Mouse (Mus musculus) forebrain, embryonic 16.5 days (tissue): Measurements from ENCODE around the gene Gm20388. TPM values are rescaled to one million over a fixed set of nuclear protein-coding genes. Genes with fewer than 3 reads are reported as not detected.

Source experiments
- ATAC-seq: fragments of 200-750 bp; cut with Nextera tagmentation; 2 replicates; pipeline ENCODE4 v1.8.0; 2017; ENCODE audit warnings: mild to moderate bottlenecking, moderate library complexity
- H3K27ac ChIP-seq: fragments of 300-500 bp; sonication (generic); 2 replicates; pipeline ENCODE4 v1.5.1; 2014; ENCODE audit warnings: low read length, control low read depth
- H3K27me3 ChIP-seq: fragments of 300-500 bp; sonication (generic); replicated peaks from 2 replicates; pipeline ENCODE4 v1.6.1; 2014; ENCODE audit warnings: low read length; ENCODE audit not compliant: control insufficient read depth, insufficient read depth
- H3K36me3 ChIP-seq: fragments of 300-500 bp; sonication (generic); 2 replicates; pipeline ENCODE4 v1.6.1; 2014; ENCODE audit not compliant: control insufficient read depth, insufficient read depth
- H3K4me1 ChIP-seq: fragments of 300-500 bp; sonication (generic); replicated peaks from 2 replicates; pipeline ENCODE4 v1.6.1; 2014; ENCODE audit warnings: low read length; ENCODE audit not compliant: control insufficient read depth, insufficient read depth
- H3K4me2 ChIP-seq: fragments of 300-500 bp; sonication (generic); 2 replicates; pipeline ENCODE4 v1.6.1; 2014; ENCODE audit warnings: mild to moderate bottlenecking, low read length, control low read depth
- H3K4me3 ChIP-seq: fragments of 300-500 bp; sonication (generic); replicated peaks from 2 replicates; pipeline ENCODE4 v1.5.1; 2014; ENCODE audit warnings: mild to moderate bottlenecking, low read length, control low read depth
- H3K9ac ChIP-seq: fragments of 300-500 bp; sonication (generic); replicated peaks from 2 replicates; pipeline ENCODE4 v1.6.1; 2014; ENCODE audit warnings: low read depth, low read length, control low read depth
- H3K9me3 ChIP-seq: fragments of 300-500 bp; sonication (generic); 2 replicates; pipeline ENCODE4 v1.6.1; 2016; ENCODE audit warnings: low read length; ENCODE audit not compliant: control insufficient read depth
- WGBS: fragments of 180-500 bp; shearing (Covaris S2); extraction: QIAGEN DNeasy Blood & Tissue Kit; methylation state at CpG from one replicate; pipeline ENCODE4 v1.1.7; 2014; 5-methylcytosine and 5-hydroxymethylcytosine counted together
- polyA plus RNA-seq: library from polyadenylated mRNA; unstranded; fragments of >200 nt; fragmentation: Nextera tagmentation; extraction: Ambion mirVana; gene quantifications from 2 replicates; pipeline ENCODE4 v1.2.1, GENCODE M21; 2015

Gm20388 gene
- polyA plus RNA-seq, 1 experiment from 2014 or later = 4.7 TPM

DNA sequence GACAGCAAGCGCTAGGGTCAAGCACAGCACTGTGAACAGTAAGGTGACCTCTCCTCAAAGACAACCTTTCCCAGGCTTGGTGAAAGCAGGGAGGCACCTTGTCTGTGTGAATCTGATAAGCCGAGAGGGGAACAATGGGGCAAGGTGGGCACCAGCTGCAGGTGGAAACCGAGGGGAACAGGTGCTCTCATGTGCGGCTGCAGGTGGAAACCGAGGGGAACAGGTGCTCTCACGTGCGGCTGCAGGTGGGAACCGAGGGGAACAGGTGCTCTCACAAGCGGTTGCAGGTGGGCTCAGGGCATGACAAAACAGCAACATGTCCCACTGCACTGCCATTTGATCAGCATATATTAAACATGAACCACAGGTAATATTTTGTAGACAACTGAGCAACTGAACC, 1986.6 kb downstream of the Gm20388 start:
- ATAC-seq = no peak
- WGBS = 82% methylated on average over 9 of the region's 9 CpGs
- H3K9ac ChIP-seq = peak overlapping the region; percentile 45; the same call in 1 of the 2 replicates
- H3K27ac ChIP-seq = peak overlapping the region; percentile 91
- no peak overlapping the region for H3K4me2 ChIP-seq
- no peaks in the 10 kb centered on the region for H3K36me3 ChIP-seq
- no peaks in the 10 kb centered on the region for H3K9me3 ChIP-seq
- no peaks in the 10 kb centered on the region for H3K27me3 ChIP-seq
- H3K4me1 ChIP-seq = peaks cover 29% of the 10 kb centered on the region
- H3K4me3 ChIP-seq = no peak overlapping the region

GRCm38 (mm10) chr8:121897871-121898381, 1987.3 kb downstream of the Gm20388 start:
- Histone ChIP-seq H3K36me3 (no peaks in the 10 kb centered on the region), H3K9ac (peak overlapping the region; percentile 45), H3K27ac (peak overlapping the region; percentile 91), H3K4me1 (peaks cover 29% of the 10 kb centered on the region), H3K4me3 (no peak overlapping the region), H3K27me3 (no peaks in the 10 kb centered on the region), H3K4me2 (peak overlapping the region; percentile 25), H3K9me3 (no peaks in the 10 kb centered on the region)
- WGBS = 4% methylated on average over 7 of the region's 7 CpGs
- ATAC-seq = peak; percentile 65

DNA sequence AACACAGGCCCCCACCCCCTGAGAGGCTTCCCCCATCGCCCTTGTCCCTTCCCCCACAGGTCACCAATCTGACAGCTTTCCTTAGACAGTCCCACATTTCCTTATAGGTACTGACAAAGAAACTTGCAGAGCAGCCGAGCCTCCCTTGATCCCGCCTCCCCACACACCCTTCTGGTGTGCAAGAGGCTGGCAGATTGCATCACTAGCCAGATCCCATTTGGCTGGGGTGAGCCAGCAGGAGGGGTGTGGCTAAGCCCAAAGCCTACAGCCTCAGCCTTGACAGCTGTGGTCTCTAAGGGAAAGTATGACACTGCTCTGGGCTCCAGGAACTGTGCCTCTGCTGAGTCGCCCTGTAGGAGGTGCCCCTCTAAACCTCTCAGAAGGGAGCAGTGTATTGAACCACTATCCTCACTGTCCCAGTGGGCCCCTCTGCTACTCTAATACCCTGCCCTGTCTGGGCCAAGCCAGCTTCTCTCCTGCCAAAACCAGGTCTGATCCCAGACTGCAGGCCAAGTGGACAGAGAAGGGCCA, 1987.8 kb downstream of the Gm20388 start:
- no peaks in the 10 kb centered on the region for H3K9me3 ChIP-seq
- 8% methylated on average over 4 of the region's 4 CpGs for WGBS
- H3K4me3 ChIP-seq = no peak overlapping the region
- ATAC-seq = peak; percentile 95
- peak overlapping the region; percentile 25 for H3K4me2 ChIP-seq
- peak overlapping the region; percentile 91 for H3K27ac ChIP-seq
- peaks cover 29% of the 10 kb centered on the region for H3K4me1 ChIP-seq
- H3K36me3 ChIP-seq = no peaks in the 10 kb centered on the region
- H3K9ac ChIP-seq = peak overlapping the region; percentile 45
- no peaks in the 10 kb centered on the region for H3K27me3 ChIP-seq

DNA sequence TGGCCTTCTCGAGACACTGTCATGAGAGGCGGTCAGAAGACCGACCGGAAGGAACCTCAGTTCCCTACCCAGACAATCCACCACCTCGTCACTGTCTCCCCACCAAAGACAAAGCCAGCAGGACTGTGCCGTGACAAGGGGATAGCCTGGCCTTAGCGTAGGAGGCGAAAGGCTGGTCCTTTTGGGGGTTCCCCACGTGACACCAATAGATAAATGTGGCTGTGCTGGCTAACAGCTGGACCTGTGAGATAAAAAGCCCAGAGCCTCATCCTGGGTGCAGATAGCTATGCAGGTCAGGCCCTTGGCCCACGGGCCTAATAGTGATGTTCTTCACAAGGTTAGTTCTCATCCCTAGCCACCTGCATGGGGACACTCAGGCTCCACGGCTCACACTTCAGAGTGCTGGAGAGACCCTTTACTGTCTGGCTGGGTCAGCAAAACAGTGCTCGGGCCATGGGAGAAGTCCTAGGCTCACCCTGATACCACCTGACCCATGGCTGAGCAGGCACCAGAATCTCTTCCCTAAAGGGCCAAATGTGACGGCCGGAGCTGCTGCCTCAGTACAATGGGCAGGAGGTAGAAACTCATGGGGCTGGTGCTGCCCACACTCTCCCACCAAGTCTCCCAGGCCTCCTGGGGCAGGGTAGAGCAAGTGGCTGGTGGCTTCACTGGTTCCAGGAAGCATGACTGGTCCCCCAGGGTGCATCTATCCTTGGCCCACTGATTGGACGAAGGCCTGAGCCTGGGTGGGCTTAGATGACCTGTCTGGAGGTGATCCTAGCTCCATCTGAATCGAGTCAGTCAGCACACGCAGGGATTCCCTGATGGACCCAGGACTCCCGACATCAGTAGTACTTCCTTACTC, 1988.8 kb downstream of the Gm20388 start:
- no peak for ATAC-seq
- peak overlapping the region; percentile 91; the same call in 1 of the 2 replicates for H3K27ac ChIP-seq
- H3K4me1 ChIP-seq = peaks cover 29% of the 10 kb centered on the region
- H3K4me2 ChIP-seq = 0 out of 2 replicates have a peak overlapping the region, but pooled peaks have one; percentile 25
- WGBS = 64% methylated on average over 18 of the region's 18 CpGs
- H3K36me3 ChIP-seq = no peaks in the 10 kb centered on the region
- no peaks in the 10 kb centered on the region for H3K27me3 ChIP-seq
- no peak overlapping the region for H3K4me3 ChIP-seq
- H3K9ac ChIP-seq = 0 out of 2 replicates have a peak overlapping the region, but pooled peaks have one; percentile 1
- H3K9me3 ChIP-seq = no peaks in the 10 kb centered on the region

DNA sequence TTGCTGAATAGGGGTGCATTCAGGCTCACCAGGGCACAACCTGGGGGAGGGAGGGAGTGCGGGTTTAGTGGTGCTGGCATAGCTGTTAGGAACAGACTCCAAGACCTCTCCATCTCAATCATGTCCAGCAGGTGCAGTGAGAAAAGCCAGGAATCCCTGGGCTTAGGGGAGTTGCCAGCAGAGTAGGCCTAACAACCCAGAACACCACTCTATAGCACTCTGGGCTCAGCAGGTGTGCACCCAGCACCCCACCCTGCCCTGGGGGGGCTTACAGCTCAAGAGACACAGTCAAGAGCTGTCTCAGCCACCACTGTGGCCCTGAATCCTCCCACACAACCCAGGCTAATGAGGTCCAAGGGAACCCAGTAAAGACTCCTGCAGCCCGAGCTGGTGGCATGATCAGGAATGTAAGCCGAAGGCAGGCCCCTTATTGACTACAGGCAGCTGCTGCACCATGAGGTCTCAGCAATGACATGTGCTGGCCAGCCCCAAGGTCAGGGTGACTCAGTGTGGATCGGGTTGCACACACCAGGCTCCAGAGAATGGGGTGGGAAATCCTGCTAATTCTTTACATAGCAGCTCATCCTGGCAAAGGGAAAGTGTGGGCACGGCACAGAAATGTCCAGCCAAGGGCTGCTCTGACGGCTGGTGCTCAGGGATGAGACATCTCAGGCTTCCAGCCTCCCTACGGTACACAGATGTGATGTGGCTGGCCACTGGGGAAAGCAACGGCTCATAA, 1991.0 kb downstream of the Gm20388 start:
- peaks cover 42% of the 10 kb centered on the region for H3K4me1 ChIP-seq
- ATAC-seq = no peak
- no peak overlapping the region for H3K4me2 ChIP-seq
- whole genome bisulfite sequencing = 70% methylated on average over 8 of the region's 8 CpGs
- H3K27ac ChIP-seq = no peak overlapping the region
- H3K4me3 ChIP-seq = no peak overlapping the region
- H3K9me3 ChIP-seq = no peaks in the 10 kb centered on the region
- H3K27me3 ChIP-seq = no peaks in the 10 kb centered on the region
- H3K9ac ChIP-seq = no peak overlapping the region
- H3K36me3 ChIP-seq = no peaks in the 10 kb centered on the region

DNA sequence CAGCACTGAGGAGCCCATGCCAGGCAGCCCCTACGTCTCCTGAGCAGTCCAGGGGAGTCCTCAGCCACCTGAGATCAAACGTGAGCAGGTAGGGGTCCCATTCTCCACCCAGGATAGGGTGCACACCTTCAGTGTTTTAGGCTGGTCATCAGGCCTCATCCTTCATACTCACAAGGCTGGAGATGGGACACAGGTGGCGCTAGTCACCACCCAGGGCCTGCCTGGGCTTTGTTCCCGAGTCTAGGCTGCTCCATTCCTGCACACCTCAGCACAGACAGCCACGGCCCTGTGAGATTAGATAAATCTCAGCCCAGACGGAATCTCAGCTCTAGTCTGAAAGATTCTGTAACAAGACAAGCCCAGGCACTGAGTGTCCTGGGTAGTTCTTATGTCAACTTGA, 1993.3 kb downstream of the Gm20388 start:
- H3K4me1 ChIP-seq = peaks cover 25% of the 10 kb centered on the region
- H3K9me3 ChIP-seq = no peaks in the 10 kb centered on the region
- no peaks in the 10 kb centered on the region for H3K27me3 ChIP-seq
- no peak overlapping the region for H3K9ac ChIP-seq
- no peak for ATAC-seq
- H3K4me2 ChIP-seq = no peak overlapping the region
- 62% methylated on average over 6 of the region's 6 CpGs for WGBS
- H3K4me3 ChIP-seq = peak overlapping the region; percentile 12; the same call in 1 of the 2 replicates
- H3K27ac ChIP-seq = no peak overlapping the region
- H3K36me3 ChIP-seq = no peaks in the 10 kb centered on the region

- Histone ChIP-seq H3K27me3 (no peaks in the 10 kb centered on the region), H3K9ac (no peak overlapping the region), H3K4me2 (peak overlapping the region; percentile 96; the same call in 1 of the 2 replicates), H3K4me1 (peaks cover 22% of the 10 kb centered on the region), H3K9me3 (no peaks in the 10 kb centered on the region), H3K27ac (no peak overlapping the region), H3K4me3 (peak overlapping the region; percentile 10), H3K36me3 (no peaks in the 10 kb centered on the region)
- no peak for ATAC-seq
- 86% methylated on average over 9 of the region's 9 CpGs for whole genome bisulfite sequencing
These were observed 1994.4 kb downstream of the Gm20388 start for GRCm38 (mm10) chr8:121904999-121905398.

GRCm38 (mm10) chr8:121905420-121905819, 1994.8 kb downstream of the Gm20388 start:
- H3K27ac ChIP-seq = no peak overlapping the region
- peaks cover 22% of the 10 kb centered on the region for H3K4me1 ChIP-seq
- H3K9me3 ChIP-seq = no peaks in the 10 kb centered on the region
- H3K4me2 ChIP-seq = peak overlapping the region; percentile 96
- peak overlapping the region; percentile 12; the same call in 1 of the 2 replicates for H3K9ac ChIP-seq
- 44% methylated on average over 1 of the region's 1 CpGs for WGBS
- H3K4me3 ChIP-seq = peak overlapping the region; percentile 55
- no peak for ATAC-seq
- no peaks in the 10 kb centered on the region for H3K36me3 ChIP-seq
- H3K27me3 ChIP-seq = no peaks in the 10 kb centered on the region

GRCm38 (mm10) chr8:121905864-121906263, 1995.2 kb downstream of the Gm20388 start:
- Histone ChIP-seq H3K9me3 (no peaks in the 10 kb centered on the region), H3K9ac (peak overlapping the region; percentile 12; the same call in 1 of the 2 replicates), H3K27ac (no peak overlapping the region), H3K4me3 (peak overlapping the region; percentile 55), H3K27me3 (no peaks in the 10 kb centered on the region), H3K36me3 (no peaks in the 10 kb centered on the region), H3K4me1 (peaks cover 22% of the 10 kb centered on the region), H3K4me2 (peak overlapping the region; percentile 96)
- WGBS = 25% methylated on average over 5 of the region's 5 CpGs
- no peak for ATAC-seq
